Mouse (Mus musculus): ENCODE measurements around the gene Vash1.

Vash1 gene

GRCm38 (mm10) chr12:86683698-86684097, 5.2 kb downstream of the Vash1 start:
- no peak for DNase-seq

- DNase-seq, result peak; percentile 54
These were observed 6.8 kb downstream of the Vash1 start for GRCm38 (mm10) chr12:86685275-86685674.

- DNase-seq, result peak; percentile 77
These were observed 8.2 kb downstream of the Vash1 start for GRCm38 (mm10) chr12:86686551-86687330.

GRCm38 (mm10) chr12:86687445-86687955, 9.0 kb downstream of the Vash1 start:
- DNase-seq, result no peak

- peak; percentile 50 for DNase-seq
These were observed 9.6 kb downstream of the Vash1 start for GRCm38 (mm10) chr12:86687971-86688573.

- DNase-seq, result no peak
These were observed 10.4 kb downstream of the Vash1 start for GRCm38 (mm10) chr12:86688917-86689316.

- no peak for DNase-seq
These were observed 12.4 kb downstream of the Vash1 start for GRCm38 (mm10) chr12:86690700-86691485.

- no peak for DNase-seq
These were observed 14.2 kb downstream of the Vash1 start for GRCm38 (mm10) chr12:86692471-86693356.

GRCm38 (mm10) chr12:86693389-86693788, 14.9 kb downstream of the Vash1 start:
- no peak for DNase-seq

- no peak for DNase-seq
These were observed 15.9 kb downstream of the Vash1 start for GRCm38 (mm10) chr12:86694441-86694840.

- no peak for DNase-seq
These were observed 19.5 kb downstream of the Vash1 start for GRCm38 (mm10) chr12:86697996-86698395.

- no peak for DNase-seq
These were observed 20.0 kb downstream of the Vash1 start for GRCm38 (mm10) chr12:86698537-86698936.

- DNase-seq, result peak; percentile 98
These were observed 21.7 kb downstream of the Vash1 start for GRCm38 (mm10) chr12:86699965-86700926.

- DNase-seq, result no peak
These were observed 22.4 kb downstream of the Vash1 start for GRCm38 (mm10) chr12:86700927-86701310.

- DNase-seq, result peak; percentile 75
These were observed 23.0 kb downstream of the Vash1 start for GRCm38 (mm10) chr12:86701491-86701890.

- no peak for DNase-seq
These were observed 24.2 kb downstream of the Vash1 start for GRCm38 (mm10) chr12:86702690-86703089.

GRCm38 (mm10) chr12:86705843-86706242, 27.3 kb downstream of the Vash1 start:
- no peak for DNase-seq

- no peak for DNase-seq
These were observed 35.5 kb downstream of the Vash1 start for GRCm38 (mm10) chr12:86714026-86714425.

GRCm38 (mm10) chr12:86715401-86715800, 36.9 kb downstream of the Vash1 start:
- peak; percentile 89 for DNase-seq

GRCm38 (mm10) chr12:86716962-86717361, 38.5 kb downstream of the Vash1 start:
- no peak for DNase-seq
